Mouse (Mus musculus) kidney, postnatal 14 days (tissue): ENCODE measurements around the gene Dennd1a.

Experiments used
- DNase-seq: peaks from one replicate; pipeline ENCODE4 v3.0.0; 2022; ENCODE audit warnings: mixed read lengths

Gene Dennd1a

DNA sequence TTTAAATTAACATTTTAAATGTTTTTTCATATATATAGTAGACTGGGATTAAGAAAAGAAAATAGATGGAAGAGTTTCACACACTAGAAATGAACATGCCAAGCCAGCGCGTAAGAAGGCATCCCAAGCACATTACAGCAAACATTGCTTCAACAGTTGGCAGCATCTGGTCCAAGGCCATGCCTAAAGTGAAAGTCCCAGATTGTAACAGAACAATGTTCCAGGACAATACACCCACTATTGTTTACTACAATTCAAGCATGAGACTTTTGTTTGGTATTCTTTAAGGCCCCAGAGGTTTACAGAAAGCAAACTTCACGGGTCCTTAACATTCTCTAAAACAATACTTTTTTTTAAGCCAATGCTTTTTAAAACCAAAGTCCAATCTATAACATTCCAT is 124.7 kb downstream of the Dennd1a start:
- DNase-seq: no peak

DNA sequence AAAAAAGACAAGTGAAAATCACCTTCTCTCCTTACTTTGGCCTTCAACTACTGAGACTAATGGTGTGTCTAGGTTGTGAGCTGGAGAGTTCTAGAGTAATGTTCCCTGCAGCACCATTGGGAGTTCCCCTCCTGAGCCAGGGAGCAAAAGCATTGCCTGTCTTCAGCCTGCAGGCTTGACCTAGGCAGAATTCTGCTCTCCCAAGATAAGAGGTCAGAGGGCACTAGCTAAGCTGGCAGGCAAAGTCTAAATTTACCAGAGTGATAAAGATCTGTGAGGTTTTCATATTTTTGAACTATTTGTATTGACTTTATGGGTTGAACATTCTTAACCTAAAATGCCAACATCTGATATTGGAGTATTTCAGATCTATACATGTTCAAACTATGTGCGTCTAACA is 125.7 kb downstream of the Dennd1a start:
- no peak for DNase-seq

DNA sequence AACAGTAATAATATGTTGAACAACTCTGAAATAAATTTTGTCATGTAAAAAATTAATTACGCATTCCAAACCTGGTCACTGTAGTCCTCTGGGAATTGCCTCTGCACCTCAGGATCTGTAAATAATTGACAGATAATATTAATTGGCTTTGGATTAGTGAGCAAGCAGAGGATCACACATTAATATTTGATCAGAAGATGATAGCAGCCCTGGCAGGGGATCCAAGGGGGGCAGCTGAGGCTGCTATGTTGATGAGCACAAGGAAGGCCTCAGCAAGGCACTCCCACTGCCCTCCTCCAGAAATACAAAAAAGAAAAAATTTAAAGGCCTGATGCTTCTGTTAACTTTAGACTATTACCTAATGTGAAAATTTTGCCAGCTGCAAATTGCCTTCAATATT is 127.5 kb downstream of the Dennd1a start:
- DNase-seq: no peak

DNA sequence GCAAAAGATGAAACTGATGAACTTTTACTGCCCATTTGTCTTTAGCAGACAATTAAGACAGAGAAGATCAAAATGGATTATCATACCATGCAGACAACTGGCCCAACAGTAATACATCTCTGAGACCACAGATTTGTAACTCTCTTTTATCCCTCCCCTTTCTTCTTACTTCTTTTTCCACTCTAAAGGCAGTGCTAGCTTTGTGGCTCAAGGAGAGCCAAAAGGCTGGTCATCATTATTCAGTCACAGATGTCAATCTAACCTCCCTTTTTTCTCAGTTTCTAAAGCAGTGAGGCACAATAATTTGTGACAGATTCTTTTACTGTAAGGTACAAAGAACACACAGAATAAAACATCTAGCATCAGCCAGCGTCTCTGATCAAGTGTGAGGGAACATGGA is 130.2 kb downstream of the Dennd1a start:
- DNase-seq: no peak

DNA sequence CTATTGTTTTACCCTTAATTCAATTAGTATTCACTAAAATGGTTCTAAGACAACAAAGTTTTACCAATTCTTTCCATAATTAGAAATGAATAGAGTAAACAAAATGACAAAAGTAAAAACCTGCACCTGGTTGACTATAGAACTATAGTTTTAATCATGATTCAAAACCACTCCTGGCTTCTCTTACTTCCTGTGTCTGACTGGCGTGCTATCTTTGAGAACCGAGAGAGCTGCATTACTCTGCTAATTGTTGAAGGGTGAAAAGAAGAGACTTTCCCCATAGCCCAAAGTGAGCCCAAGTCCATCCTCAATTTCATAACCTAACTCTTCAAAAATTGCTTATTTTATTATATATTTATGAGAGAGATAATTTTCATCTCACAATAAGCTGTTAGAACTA is 131.2 kb downstream of the Dennd1a start:
- DNase-seq: no peak

DNA sequence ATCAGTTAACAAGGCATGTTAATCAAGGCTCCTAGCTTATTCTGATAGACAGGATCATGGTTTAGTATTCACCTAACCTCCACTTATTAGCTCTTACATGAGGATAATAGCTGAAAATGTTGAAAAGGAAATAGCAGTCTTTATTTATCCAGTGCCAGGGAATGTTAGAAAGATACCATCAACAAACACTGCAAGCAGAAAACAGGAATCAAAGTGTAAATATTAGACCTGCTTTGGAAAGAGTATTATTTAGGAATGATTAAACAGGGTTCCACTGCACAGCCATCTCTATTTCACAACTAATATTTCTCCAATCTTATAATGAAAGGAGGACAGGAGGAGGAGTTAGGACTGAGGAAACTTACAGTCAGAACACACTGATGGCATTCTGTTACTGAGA is 142.4 kb downstream of the Dennd1a start:
- DNase-seq: no peak

DNA sequence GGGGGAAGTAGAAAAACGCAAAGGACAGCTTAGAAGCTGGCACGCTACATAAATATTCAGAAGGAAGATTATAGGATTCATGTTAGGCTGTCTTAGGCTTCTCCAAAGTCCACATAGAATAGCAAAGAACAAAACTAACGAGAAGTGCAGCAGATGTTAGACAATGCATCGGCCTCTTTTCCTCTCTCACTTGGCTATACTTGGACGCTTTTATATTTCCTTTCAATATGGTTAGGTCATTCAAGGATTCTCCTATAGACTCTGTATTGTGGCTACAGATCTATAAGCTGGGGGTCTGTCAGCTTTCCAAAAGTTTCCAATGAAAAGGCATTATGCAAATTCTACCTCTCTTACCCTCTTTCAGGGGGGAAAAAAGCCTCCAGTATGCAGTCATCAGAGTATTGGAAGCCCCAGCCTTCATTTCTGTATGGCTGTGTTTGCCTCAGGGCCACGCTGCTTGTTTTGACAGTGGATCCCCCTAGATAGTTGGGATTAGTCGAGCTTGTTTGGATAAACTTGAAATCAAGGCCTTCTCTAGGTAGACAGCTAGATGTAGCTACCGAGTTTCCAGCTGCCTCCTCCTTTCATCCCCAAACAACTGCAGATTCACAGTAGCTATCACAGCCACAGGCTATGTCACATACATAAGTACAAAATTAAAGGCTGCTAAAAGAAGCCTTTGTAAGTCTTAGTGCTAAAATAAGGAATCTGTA is 143.0 kb downstream of the Dennd1a start:
- no peak for DNase-seq

DNA sequence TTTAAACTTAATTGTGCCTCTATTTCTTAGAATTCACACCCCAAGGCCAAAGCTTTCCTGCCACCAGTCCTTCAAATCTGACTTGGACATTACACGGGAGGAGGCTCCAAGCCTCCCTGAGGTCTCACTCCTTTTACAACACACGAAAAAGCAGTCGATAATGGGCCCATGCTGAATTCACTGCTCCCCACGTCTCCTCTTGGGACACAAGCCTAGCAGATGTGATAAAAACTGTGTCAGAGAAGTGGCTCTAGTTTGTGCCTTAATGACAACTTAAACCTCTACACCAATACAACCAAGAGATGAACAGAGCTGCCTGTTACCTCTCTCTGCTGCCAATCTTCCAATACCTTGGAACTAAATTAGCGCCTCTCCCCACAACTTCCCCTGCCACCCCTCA is 144.3 kb downstream of the Dennd1a start:
- no peak for DNase-seq

DNA sequence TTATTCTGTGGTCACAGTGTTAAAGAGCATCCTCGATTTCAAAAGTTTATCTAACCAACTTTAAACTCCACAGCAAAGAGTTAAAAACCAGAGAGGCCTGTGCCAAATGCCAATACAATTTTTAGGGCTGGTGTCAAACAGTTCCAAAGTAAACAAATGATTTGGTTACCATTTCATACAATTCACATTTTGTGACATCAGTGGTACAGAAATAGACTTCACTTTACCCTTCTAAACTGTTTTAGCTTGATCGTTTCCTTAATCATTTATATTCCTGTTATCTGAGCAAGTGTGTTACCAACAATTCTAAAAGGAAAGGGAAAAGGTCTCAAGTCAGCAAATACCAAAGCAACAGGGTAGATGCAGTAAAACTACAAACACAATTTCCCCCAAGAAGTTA is 145.0 kb downstream of the Dennd1a start:
- no peak for DNase-seq

DNA sequence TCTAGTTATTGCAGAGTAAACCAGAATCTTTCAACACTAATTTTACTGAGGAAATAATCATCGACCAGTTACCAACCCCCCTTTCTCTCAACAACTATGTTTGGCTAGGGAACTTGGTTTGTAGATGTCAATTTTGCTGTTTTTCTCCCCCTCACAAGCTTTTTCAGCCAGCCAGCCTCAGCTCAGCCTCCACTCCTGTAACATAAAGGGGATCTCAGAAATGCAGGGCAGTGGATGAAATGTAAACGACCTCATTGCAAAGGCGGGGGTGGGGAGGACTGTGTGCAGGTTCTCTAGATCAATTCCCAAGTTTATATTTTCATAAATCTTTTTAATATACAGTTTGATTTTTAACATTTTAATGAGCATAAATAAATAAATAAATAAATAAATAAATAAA is 147.7 kb downstream of the Dennd1a start:
- no peak for DNase-seq

DNA sequence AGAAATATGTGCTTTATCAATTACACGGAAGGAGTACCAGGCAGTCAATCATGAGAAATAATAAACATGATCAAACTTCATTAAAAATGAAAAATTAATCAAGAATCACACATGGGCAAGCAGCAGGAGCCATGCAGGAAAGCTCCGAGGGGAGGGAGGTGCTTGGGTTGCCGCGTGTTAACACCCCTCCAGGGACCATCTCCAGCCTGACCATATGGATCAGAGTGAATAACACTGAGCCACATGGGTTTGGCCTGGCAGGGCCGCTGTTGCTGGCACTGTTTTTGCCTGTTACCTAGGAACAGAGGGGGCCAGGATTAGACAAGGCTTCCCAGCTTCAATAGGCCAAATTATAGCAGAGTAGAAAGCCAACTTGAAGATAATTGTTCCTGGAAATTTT is 150.1 kb downstream of the Dennd1a start:
- no peak for DNase-seq

DNA sequence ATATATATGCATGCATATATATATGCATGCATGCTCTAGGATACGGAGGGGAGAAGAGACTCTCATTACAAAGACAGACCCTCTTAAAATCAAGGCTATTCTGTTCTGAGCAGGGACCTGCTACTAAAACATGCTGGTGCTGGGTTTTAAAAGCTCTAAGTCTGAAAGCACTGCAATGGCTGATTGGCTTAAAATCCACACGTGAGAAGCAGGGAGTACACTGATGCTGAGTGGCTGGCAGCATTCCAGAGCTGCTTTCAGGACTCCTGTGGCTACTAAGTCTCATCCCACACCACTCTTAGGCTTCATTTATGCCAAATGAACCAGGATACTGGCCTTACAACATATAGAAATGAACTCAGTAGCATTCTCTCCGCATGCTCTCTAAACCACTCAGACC is 151.8 kb downstream of the Dennd1a start:
- no peak for DNase-seq

DNA sequence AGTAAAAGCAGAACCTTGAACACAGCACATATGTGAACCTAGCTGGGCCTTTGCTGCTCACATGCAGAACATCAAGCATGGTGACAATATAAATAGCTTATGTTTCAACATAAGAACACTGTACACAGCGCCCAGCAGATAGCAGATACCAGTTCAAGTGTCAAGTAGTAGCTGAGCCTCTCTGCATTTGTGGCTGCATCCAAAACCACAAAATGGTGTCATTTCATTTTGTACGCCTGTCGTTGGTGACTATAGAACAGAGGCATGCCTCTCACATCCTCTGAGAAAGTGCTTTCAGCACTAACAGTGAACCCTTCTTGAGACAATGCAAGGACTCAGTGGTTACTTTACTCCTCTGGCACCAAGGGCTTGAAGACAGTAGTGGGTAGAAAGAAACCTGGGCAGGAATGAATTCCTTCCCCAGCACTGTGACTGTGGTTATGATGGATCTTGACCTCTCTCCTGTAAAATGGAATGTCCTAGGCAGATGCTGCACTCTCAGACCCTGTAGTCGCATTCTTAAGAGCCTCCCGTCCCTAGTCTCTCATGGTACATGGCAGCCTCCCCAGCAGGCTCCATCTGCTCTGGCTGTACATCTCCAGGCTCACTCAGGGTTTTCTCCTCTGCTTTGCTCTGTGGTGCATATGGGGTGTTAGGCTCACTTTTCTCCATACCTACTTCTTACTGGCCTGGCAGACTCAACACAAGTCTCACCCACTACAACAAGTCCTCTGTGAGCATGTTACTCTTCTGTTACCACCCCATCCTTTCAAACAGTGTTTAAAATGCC is 154.0 kb downstream of the Dennd1a start:
- DNase-seq: no peak

DNA sequence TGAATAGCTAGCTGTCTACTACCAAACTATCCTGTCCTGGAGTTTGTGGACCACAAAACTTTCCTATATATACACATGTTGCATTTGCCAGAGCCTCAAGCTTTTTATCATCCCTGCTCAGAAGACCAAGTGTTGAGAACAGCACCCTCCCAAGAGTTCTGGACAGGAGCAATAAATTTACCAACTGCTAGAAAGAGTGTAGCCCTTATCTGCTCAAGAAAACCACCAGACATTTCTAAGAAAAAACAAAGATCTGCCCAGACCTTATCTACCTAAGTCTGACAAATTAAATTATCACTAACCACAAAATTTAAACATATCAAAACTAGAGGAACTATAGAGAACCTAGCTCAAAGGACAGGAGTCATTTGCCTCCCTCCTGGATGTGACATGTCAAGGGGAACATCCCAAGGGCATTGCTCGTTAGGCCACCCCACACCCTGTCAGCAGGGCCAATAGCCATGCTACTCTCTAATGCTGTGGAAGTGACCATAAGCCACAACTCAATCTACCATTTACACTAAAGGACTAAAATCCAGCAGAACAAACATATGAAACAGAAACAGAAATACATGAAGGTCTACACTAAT is 154.9 kb downstream of the Dennd1a start:
- DNase-seq: no peak

DNA sequence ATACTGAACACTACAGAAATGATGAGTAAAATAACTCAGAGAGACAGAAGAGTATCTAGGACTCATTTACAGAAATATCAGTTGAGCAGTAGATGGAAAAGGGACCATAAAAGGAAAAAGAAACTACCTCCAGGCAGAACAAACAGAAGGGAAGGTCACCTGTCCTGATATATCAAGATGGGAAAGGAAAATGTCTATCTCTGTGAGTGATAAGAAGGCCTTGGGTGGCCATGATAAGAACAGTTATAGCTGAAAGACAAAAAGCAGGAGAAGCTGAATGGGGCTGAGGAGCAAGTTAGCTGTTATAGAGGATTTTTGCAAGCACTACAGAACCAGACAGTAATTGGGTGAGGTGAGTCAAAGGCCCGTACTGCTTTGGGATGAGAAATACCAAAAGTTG is 155.7 kb downstream of the Dennd1a start:
- no peak for DNase-seq

DNA sequence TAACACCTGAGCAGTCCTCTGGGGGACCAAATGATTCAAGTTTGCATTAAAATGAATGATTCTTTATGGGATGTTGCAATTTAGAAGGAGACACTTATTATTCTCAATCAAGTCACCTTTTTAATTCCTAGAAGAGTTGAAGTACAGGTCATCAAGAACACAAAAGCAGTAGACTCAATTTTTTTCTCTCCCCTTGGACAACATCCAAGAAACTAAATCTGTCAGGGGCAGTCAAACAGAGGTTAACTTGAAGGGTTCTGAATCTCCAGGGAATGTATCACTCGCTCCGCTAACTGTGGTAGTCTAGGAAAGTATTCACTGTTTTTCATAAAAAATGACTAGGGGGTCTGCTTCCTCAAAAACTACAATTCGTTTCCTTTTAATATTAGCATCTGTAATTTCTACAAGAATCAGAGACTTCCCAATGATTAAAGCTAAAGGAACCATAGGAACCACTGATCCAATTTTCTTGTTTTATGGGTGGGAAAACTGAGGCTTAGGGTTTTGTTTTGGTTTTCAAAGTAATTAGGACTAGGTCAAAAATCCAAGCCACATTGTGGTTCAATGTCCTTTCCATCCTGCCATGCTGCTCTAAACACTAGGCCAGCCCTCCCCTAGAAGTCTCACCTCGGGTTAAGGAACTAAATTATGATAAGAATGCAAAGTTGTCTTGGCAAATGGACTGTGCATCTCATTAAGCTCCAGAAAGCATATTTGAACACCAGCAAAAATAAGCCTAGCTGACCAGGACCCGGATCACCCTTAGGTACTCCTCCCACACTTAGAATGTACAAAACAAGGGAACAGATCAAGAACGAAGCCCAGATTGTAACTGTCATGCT is 157.0 kb downstream of the Dennd1a start:
- DNase-seq: peak; percentile 27

DNA sequence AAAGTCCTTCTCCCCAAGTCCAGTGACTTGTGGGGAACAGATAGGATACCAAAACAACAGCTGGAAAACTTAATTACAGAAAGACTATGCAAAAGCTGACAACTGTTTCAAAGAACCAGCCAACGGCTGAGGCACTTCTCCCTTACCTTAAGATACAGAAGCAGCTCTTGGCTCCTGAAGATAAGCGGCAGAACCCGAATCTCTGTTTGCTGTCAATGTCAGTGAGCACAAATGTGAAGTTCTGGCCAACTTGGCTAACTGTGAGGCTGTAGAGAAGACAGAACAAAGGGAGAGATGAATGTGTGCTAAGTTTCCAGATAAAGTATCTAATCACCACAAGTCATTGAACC is 160.8 kb downstream of the Dennd1a start:
- no peak for DNase-seq

DNA sequence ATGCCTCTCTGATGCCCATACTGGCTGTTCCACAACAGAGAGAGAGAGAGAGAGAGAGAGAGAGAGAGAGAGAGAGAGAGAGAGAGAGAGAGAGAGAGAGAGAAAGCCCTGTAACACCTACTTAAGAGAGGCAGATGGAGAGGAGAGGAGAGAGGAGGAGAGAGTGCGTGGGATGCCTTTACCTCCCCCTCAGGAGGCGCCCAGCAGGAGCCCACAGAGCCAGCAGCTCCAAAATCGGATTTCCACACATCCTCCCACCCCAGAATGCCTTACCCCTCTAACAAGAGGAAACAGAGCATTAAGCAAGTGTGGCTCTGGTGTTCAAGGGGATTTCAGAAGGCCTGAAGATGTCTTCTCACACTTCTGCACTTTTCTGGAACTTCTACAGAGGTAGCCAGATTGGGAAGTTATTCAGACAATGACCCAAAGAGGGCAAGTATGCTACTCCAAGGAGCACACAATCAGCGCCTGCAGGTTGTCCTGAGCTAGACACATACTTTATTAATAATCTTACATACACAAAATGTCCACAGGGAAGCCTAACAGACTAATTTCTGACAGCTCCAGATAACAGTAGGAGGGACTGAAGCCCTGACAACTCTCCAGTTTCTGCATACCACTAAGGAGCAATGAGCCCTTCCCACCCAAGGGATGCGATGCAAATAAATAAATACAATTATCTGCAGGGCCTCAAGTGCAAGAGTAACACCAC is 161.4 kb downstream of the Dennd1a start:
- DNase-seq: no peak

DNA sequence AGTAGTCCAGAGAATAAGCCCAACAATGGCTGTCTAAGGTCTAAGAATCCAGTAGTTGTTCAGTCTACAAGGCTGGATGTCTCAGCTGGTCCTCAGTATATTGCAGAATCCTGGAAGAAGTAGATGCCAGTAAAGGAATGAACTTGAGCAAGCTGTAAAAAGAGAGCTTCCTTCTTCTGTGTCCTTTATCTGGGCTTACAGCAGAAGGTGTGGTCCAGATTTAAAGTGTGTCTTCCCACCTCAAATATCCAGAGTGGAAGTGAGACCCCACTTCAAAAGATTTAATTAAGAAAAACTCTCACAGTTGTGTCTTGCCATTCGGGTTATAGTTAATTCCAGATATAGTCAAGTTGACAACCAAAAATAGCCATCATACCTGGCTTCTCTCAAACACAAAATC is 162.5 kb downstream of the Dennd1a start:
- DNase-seq: no peak

DNA sequence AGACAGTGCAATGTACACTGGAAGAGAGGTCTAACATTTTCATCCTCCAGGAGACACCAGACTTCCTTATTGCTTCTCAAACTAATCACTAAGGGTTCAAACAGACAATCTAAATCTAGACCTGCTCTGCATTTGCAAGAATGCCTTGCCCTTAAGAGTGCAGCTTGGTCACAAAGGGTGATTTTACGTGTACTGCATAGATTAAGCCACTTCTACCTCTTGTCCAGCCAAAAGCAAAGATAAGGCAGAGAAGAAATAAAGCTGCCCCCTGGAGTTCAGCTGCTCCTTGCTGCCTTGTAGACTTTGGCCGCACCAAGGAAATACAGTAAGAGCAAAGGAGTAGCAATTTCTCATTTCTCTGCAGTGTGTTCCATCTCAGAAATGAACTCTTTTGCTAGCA is 172.2 kb downstream of the Dennd1a start:
- peak; percentile 25 for DNase-seq

DNA sequence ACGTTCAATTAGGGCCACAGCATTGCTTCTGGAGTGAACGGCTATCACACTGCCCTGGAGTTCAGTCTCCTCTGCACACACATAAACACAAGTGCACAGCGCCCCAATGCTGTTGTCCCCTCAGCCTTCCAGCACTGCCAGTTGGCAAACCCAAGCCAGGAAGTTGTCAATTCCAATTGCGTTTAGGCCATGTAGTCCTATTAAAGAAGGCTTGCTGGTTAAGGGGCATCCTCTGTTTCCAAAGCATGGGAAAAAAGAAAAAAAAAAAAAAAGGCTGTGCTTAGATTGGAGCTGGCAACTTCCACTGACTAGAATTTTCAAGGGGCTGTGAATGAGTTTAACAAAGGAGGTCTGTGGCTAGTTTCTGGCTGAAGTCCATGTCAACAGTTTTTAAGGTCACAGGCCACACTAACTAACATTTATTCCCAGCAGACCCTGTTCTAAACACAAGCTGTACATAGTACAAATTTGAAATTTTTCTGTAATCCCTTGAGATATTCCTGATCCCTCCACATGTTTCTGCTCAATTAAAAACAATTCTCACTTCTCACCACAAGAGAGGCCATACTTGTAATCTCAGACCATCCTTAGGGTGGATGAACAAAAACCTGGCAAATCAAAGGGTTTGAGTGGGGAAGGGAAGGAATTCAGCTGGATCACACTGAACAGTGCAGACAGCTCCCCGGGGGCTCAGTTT is 175.4 kb downstream of the Dennd1a start:
- peak; percentile 44 for DNase-seq

DNA sequence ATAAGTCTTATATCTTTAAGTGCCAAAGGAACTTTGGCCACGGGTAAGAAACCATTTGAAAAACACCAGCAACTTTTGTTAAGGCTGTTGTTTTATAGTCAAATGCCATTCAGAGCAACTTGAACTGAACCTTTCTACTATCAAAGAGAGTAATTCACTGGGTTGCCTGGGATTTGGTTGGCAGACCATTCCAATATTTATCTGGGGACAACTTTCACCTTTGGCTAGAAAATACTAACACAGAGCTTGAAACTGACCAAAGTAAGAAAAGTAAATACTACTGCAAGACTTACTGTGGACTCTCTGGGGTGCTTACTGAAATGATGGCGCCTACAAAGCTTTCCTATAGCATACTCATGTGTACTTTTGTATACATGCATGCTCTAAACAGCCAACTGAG is 178.6 kb downstream of the Dennd1a start:
- no peak for DNase-seq
